Mouse (Mus musculus): ENCODE data around the gene Pgghg. TPM values are rescaled to one million over a fixed set of nuclear protein-coding genes. Genes with fewer than 3 reads are reported as not detected.

Pgghg gene
- total and polyA plus RNA-seq, 3 experiments: 5.6 to 9.0 (median 7.5) TPM

- H3K27me3 ChIP-seq (ENCODE audit: insufficient read depth, low read length): peaks cover 2% of the 10 kb centered on the region; the same call in 1 of the 2 replicates
- H3K4me1 ChIP-seq (ENCODE audit: insufficient read depth, low read depth, low read length): peaks cover 52% of the 10 kb centered on the region
- no peak for TF ChIP-seq GATA1 (IDR thresholded peaks at IDR 0.05; ENCODE audit: borderline replicate concordance, low read length)
- no peak for TF ChIP-seq GATA2 (IDR thresholded peaks at IDR 0.05; ENCODE audit: borderline replicate concordance, low read depth, low read length)
- no peak for TF ChIP-seq TAL1 (conservative IDR thresholded peaks at IDR 0.05; ENCODE audit: low read depth, low read length)
- TF ChIP-seq POLR2AphosphoS5 (IDR thresholded peaks at IDR 0.05; ENCODE audit: insufficient replicate concordance, low read depth, low read length): no peak
- no peak for TF ChIP-seq CTCF (IDR thresholded peaks at IDR 0.05; ENCODE audit: low read depth, low read length)
- DNase-seq (ENCODE audit: low spot score) (no peak), ATAC-seq (ENCODE audit: extremely low read depth, insufficient number of reproducible peaks, low FRiP score, poor library complexity, severe bottlenecking) (peak; percentile 75)
- H3K9me3 ChIP-seq (replicated peaks): no peaks in the 10 kb centered on the region
- peaks cover 93% of the 10 kb centered on the region for H3K36me3 ChIP-seq (replicated peaks)
- H3K4me3 ChIP-seq (ENCODE audit: low read depth, low read length): no peak overlapping the region
Observed at GRCm38 (mm10) chr7:140946980-140947379, 5.8 kb downstream of the Pgghg start.

- Histone ChIP-seq H3K4me3 (ENCODE audit: low read depth, low read length) (no peak overlapping the region), H3K9me3 (replicated peaks) (no peaks in the 10 kb centered on the region), H3K4me1 (ENCODE audit: insufficient read depth, low read depth, low read length) (peaks cover 49% of the 10 kb centered on the region), H3K36me3 (replicated peaks) (peaks cover 94% of the 10 kb centered on the region), H3K27me3 (ENCODE audit: insufficient read depth, low read length) (no peaks in the 10 kb centered on the region; the same call in 1 of the 2 replicates)
- no peak for TF ChIP-seq CTCF (IDR thresholded peaks at IDR 0.05; ENCODE audit: low read depth, low read length)
- TF ChIP-seq GATA2 (IDR thresholded peaks at IDR 0.05; ENCODE audit: borderline replicate concordance, low read depth, low read length): no peak
- TF ChIP-seq GATA1 (IDR thresholded peaks at IDR 0.05; ENCODE audit: borderline replicate concordance, low read length): no peak
- no peak for TF ChIP-seq TAL1 (conservative IDR thresholded peaks at IDR 0.05; ENCODE audit: low read depth, low read length)
- TF ChIP-seq POLR2AphosphoS5 (IDR thresholded peaks at IDR 0.05; ENCODE audit: insufficient replicate concordance, low read depth, low read length): no peak
- no peak for DNase-seq (ENCODE audit: low spot score)
- no peak for ATAC-seq (ENCODE audit: extremely low read depth, insufficient number of reproducible peaks, low FRiP score, poor library complexity, severe bottlenecking)
Observed at GRCm38 (mm10) chr7:140948161-140948560, 7.0 kb downstream of the Pgghg start.

GRCm38 (mm10) chr7:140949255-140949654, 8.1 kb downstream of the Pgghg start:
- H3K4me1 ChIP-seq (ENCODE audit: insufficient read depth, low read depth, low read length): peaks cover 49% of the 10 kb centered on the region
- H3K4me3 ChIP-seq (ENCODE audit: low read depth, low read length): no peak overlapping the region
- H3K27me3 ChIP-seq (ENCODE audit: insufficient read depth, low read length): no peaks in the 10 kb centered on the region; the same call in 1 of the 2 replicates
- no peak for ATAC-seq (ENCODE audit: extremely low read depth, insufficient number of reproducible peaks, low FRiP score, poor library complexity, severe bottlenecking)
- TF ChIP-seq POLR2AphosphoS5 (IDR thresholded peaks at IDR 0.05; ENCODE audit: insufficient replicate concordance, low read depth, low read length) (no peak), GATA2 (IDR thresholded peaks at IDR 0.05; ENCODE audit: borderline replicate concordance, low read depth, low read length) (no peak), CTCF (IDR thresholded peaks at IDR 0.05; ENCODE audit: low read depth, low read length) (no peak), TAL1 (conservative IDR thresholded peaks at IDR 0.05; ENCODE audit: low read depth, low read length) (no peak), GATA1 (IDR thresholded peaks at IDR 0.05; ENCODE audit: borderline replicate concordance, low read length) (no peak)
- peaks cover 85% of the 10 kb centered on the region for H3K36me3 ChIP-seq (replicated peaks)
- no peak for DNase-seq (ENCODE audit: low spot score)
- no peaks in the 10 kb centered on the region for H3K9me3 ChIP-seq (replicated peaks)

GRCm38 (mm10) chr7:140949824-140950530, 8.8 kb downstream of the Pgghg start, which contains the start of gene Ifitm5:
TSS of gene Ifitm5 (minus strand) at chr7:140950291.
- DNase-seq (ENCODE audit: low spot score) (no peak), ATAC-seq (ENCODE audit: extremely low read depth, insufficient number of reproducible peaks, low FRiP score, poor library complexity, severe bottlenecking) (no peak)
- H3K27me3 ChIP-seq (ENCODE audit: insufficient read depth, low read length): peaks cover under 1% of the 10 kb centered on the region; the same call in 1 of the 2 replicates
- peaks cover 78% of the 10 kb centered on the region for H3K36me3 ChIP-seq (replicated peaks)
- TF ChIP-seq GATA1 (IDR thresholded peaks at IDR 0.05; ENCODE audit: borderline replicate concordance, low read length): no peak
- TF ChIP-seq CTCF (IDR thresholded peaks at IDR 0.05; ENCODE audit: low read depth, low read length): no peak
- no peak for TF ChIP-seq POLR2AphosphoS5 (IDR thresholded peaks at IDR 0.05; ENCODE audit: insufficient replicate concordance, low read depth, low read length)
- TF ChIP-seq GATA2 (IDR thresholded peaks at IDR 0.05; ENCODE audit: borderline replicate concordance, low read depth, low read length): no peak
- peaks cover 56% of the 10 kb centered on the region for H3K4me1 ChIP-seq (ENCODE audit: insufficient read depth, low read depth, low read length)
- no peaks in the 10 kb centered on the region for H3K9me3 ChIP-seq (replicated peaks)
- no peak within 1 kb of the TSS for H3K4me3 ChIP-seq (ENCODE audit: low read depth, low read length)

GRCm38 (mm10) chr7:140951051-140951450, 9.9 kb downstream of the Pgghg start:
- Histone ChIP-seq H3K4me1 (ENCODE audit: insufficient read depth, low read depth, low read length) (peaks cover 64% of the 10 kb centered on the region), H3K4me3 (ENCODE audit: low read depth, low read length) (no peak overlapping the region), H3K36me3 (replicated peaks) (peaks cover 67% of the 10 kb centered on the region), H3K27me3 (ENCODE audit: insufficient read depth, low read length) (peaks cover 2% of the 10 kb centered on the region), H3K9me3 (replicated peaks) (no peaks in the 10 kb centered on the region)
- TF ChIP-seq TAL1 (conservative IDR thresholded peaks at IDR 0.05; ENCODE audit: low read depth, low read length) (no peak), POLR2AphosphoS5 (IDR thresholded peaks at IDR 0.05; ENCODE audit: insufficient replicate concordance, low read depth, low read length) (no peak), GATA2 (IDR thresholded peaks at IDR 0.05; ENCODE audit: borderline replicate concordance, low read depth, low read length) (no peak), GATA1 (IDR thresholded peaks at IDR 0.05; ENCODE audit: borderline replicate concordance, low read length) (no peak), CTCF (IDR thresholded peaks at IDR 0.05; ENCODE audit: low read depth, low read length) (no peak)
- no peak for ATAC-seq (ENCODE audit: extremely low read depth, insufficient number of reproducible peaks, low FRiP score, poor library complexity, severe bottlenecking)
- DNase-seq (ENCODE audit: low spot score): no peak

- peaks cover 60% of the 10 kb centered on the region for H3K36me3 ChIP-seq (replicated peaks)
- TF ChIP-seq POLR2AphosphoS5 (IDR thresholded peaks at IDR 0.05; ENCODE audit: insufficient replicate concordance, low read depth, low read length) (no peak), CTCF (IDR thresholded peaks at IDR 0.05; ENCODE audit: low read depth, low read length) (no peak), GATA1 (IDR thresholded peaks at IDR 0.05; ENCODE audit: borderline replicate concordance, low read length) (no peak), TAL1 (conservative IDR thresholded peaks at IDR 0.05; ENCODE audit: low read depth, low read length) (no peak), GATA2 (IDR thresholded peaks at IDR 0.05; ENCODE audit: borderline replicate concordance, low read depth, low read length) (no peak)
- H3K4me3 ChIP-seq (ENCODE audit: low read depth, low read length): no peak overlapping the region
- H3K9me3 ChIP-seq (replicated peaks): no peaks in the 10 kb centered on the region
- no peak for ATAC-seq (ENCODE audit: extremely low read depth, insufficient number of reproducible peaks, low FRiP score, poor library complexity, severe bottlenecking)
- peaks cover 64% of the 10 kb centered on the region for H3K4me1 ChIP-seq (ENCODE audit: insufficient read depth, low read depth, low read length)
- H3K27me3 ChIP-seq (ENCODE audit: insufficient read depth, low read length): peaks cover 2% of the 10 kb centered on the region; the same call in 1 of the 2 replicates
- DNase-seq (ENCODE audit: low spot score): no peak
Observed at GRCm38 (mm10) chr7:140951765-140952164, 10.6 kb downstream of the Pgghg start.

Measured in G1E (cell line).